Mouse (Mus musculus) ovary, postnatal 36 days (tissue): Measurements from ENCODE around the gene Obscn.

ENCODE experiments used
- DNase-seq: peaks from one replicate; pipeline ENCODE4 v3.0.0; 2022; ENCODE audit warnings: low spot score, mixed read lengths

The Obscn gene

GRCm38 (mm10) chr11:59141772-59142370 is 5.7 kb upstream of the Obscn start:
- DNase-seq, result no peak

- DNase-seq, result no peak
Observed at GRCm38 (mm10) chr11:59138537-59139486, 2.6 kb upstream of the Obscn start.

GRCm38 (mm10) chr11:59136994-59137706 is 948 bp upstream of the Obscn start:
- no peak for DNase-seq

DNA sequence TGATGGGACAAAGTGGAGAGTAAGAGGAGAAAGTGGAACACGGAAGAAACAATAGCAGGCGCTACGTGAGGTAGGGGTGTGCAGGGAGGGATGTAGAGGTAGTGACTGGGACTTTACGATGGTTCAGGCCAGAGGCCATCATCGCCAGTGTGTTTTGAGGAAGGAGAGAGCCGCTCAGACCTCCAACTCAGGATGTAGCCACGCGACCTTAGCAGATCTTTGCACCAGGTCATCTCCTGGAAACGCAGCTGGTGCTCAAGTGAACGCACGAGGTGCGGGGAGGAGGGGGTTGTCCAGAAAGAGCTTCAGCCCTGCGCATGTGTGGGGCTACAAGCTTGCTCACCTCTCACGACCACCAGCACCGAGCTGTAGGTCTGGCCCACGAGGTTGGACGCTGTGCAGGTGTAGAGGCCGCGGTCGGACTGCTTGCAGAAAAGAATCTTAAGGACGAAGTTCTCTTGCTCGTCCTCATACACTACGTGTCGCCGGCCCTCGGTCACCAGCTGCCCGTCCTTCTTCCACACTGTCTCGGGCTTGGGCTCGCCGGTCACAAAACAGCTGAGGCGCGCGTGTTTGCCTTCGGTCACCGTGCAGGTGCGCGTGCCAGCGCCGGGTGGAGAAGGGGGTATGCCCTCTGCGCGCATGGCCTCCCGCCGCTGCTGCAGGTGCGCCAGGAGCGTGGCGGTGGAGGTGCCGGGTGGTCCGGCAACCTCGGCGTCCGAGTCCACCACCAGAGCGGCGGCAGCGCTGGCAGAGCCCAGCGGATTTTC is 966 bp downstream of the Obscn start:
- DNase-seq, result no peak

DNA sequence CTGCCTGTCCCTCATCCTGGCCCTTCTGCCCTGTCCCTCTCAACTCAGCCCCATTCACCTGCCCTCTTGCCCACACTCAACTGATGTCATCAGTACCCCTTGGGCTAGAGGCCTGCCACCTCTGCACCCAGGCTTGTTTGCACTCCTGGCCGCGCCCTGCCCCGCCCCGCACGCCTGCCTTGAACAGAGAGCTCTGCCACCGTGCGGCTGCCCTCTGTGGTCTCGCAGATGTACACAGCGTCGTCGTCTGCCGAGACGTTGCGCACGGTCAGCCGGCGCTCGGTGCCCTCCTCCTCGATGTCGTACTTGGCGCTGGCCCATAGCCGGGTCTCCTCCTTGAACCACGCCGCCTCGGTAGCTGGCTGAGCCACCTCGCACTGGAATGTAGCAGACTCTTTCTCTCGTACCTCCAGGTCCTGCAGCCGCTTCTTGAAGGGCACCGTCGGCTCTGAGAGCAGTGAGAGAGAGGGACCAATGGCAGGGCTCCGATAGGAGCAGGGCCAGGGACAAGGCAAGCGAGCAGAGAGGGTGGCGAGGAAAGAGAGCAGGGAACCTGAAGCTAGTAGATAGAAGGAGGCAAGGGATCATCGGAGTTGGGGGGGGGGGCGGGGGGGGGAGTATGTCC is 1.7 kb downstream of the Obscn start:
- no peak for DNase-seq

GRCm38 (mm10) chr11:59132065-59132464 is 4.1 kb downstream of the Obscn start:
- DNase-seq, result no peak

DNA sequence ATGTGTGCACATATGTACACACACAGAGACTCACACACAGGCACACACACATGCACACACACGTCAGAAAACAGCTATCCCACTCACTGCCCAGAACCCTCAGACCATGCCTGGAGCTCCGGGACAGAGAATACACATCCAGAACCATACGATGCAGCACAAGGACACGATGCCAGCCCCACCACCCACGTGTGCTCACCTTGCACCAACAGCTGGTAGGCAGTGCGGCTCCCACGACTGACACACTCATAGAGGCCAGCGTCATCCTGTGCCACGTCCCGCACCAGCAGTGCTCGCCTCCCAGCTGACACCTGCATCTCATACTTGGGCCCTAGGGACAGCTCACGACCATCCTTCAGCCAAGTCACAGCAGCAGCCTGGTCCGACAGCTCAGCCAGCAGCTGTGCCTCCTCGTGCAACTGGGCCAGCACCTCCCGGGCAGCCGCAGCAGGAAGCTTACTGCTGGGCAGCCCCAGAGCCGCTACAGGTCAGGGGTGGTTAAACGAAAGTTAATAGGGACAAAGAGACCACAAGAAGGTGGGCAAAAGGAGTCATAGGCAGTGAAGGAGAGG is 4.8 kb downstream of the Obscn start:
- DNase-seq, result no peak

- DNase-seq, result no peak
Observed at GRCm38 (mm10) chr11:59130782-59131181, 5.4 kb downstream of the Obscn start.

GRCm38 (mm10) chr11:59105945-59106344 is 30.3 kb downstream of the Obscn start:
- DNase-seq, result no peak

DNA sequence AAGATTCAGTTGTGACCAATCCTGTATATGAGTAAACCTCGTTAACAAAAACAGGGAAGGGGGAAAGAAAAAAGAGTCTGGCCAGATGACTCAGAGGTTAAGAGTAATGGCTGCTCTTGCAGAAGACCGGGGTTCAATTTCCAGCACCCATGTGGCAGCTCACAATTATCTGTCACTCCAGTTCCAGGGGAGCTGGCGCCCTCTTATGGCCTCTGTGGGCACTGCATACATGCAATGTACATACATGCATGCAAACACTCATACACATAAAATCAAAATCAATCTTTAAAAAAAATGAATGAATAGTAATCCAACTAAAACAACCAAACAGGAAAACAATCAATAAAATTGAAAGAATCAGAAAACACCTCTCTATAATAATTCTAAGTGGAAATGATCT is 33.9 kb downstream of the Obscn start:
- no peak for DNase-seq

DNA sequence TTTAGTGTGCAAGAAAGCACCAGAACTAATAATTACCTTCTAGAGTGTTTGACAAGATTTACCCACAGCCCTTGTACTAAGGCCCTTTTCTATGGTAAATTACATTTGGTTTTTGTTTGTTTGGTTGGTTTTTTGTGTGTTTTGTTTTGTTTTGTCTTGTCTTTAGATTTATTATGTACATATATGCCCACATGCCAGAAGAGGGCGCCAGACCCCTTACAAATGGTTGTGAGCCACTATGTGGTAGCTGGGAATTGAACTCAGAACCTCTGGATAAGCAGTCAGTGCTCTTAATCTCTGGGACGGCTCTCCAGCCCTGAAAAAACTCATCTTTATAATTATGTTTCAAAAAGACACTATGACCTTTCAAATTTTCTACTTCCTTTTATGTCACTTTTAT is 37.9 kb downstream of the Obscn start:
- peak; percentile 34 for DNase-seq

DNA sequence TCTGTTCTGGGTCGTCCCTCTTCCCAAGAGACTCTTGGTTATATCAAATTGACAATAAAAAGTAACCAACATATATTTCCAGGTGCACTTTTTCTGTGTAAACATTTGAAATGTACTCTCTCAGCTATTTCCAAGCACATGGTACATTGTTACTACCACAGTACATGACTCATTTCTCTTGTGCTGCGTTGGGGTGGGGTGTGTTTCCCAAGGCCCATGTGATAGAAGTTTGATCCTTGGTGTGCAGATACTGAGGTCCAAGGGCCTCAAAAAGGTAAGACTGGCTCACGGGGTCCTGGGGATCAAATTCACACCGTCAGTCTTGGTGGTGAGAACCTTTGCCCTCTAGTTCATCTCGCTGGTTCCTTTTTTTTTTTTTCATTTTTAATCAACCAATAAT is 38.4 kb downstream of the Obscn start:
- no peak for DNase-seq

DNA sequence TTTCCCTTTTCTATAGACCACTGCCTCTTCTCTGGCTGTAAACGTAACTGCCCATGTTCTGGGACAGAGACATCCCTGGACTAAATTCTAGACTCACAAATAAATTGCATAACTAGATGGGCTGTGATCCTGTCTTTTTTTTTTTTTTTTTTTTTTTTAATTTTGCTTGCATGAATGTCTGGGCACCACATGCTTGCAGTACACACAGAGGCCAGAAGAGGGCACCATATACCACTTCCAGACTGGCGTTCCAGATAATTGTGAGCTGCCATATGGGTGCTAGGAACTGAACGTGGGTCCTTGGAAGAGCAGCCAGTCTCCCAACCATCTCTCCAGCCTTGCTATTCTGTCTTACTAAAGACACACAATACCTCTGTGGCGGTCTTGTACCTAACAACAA is 42.0 kb downstream of the Obscn start:
- no peak for DNase-seq

GRCm38 (mm10) chr11:59087581-59087980 is 48.6 kb downstream of the Obscn start:
- no peak for DNase-seq

DNA sequence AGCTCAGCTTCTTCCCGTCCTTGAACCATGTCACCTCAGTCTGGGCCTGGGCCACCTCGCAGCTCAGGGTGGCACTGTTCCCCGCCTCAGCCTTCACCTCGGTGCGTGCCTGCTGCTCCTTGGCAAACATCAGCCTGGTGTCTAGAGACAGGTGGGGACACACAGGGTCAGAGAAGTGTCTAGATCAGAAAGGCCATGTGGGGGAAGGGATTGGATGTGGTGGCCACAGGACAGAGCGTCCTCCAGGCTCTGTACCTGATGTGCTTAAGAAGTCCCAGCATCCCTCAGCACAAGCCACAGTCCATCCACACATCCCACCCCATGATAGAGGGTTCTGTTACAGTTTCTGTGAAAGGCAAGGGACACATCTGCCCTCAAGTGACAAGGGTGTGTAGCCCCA is 51.0 kb downstream of the Obscn start:
- DNase-seq, result no peak

GRCm38 (mm10) chr11:59083125-59083524 is 53.1 kb downstream of the Obscn start:
- no peak for DNase-seq

DNA sequence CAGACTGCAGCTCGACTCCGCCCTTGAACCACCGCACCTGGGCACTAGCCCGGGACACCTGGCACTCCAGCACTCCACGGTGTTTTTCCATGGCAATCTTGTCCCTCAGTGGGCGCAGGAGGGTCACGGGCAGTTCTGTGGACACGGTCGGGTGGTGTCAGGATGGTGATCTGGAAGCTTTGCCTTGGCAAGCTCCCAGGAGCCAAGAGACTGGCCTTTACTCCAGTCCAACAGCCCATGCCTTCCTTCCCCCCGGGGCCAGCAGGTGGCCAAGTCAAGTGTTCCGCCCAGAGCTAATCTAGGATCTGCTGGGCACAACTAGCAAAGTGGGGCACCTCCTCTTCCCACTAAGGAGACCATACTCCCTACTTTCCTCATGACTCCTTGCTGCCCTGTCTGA is 57.9 kb downstream of the Obscn start:
- no peak for DNase-seq

- no peak for DNase-seq
Observed at GRCm38 (mm10) chr11:59070321-59070720, 65.9 kb downstream of the Obscn start.

DNA sequence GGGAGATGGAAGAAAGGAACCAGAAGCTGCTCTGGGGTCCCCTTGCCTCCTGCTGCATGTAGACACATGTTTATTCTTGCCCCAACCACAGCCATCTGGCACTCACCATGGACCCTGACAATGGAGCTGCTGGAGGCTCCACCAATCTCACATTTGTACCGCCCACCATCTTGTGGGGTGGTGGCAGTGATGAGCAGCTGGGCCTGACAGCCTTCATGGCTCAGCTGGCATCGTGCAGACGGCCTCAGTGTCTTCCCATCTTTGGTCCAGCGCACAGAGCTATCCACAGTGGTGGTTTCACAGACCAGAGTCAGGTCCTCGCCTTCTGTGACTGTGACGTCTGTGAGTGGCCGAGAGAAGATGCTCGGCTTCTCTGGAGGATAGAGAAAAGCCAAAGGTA is 67.3 kb downstream of the Obscn start:
- DNase-seq, result no peak

GRCm38 (mm10) chr11:59068433-59068832 is 67.8 kb downstream of the Obscn start:
- no peak for DNase-seq

DNA sequence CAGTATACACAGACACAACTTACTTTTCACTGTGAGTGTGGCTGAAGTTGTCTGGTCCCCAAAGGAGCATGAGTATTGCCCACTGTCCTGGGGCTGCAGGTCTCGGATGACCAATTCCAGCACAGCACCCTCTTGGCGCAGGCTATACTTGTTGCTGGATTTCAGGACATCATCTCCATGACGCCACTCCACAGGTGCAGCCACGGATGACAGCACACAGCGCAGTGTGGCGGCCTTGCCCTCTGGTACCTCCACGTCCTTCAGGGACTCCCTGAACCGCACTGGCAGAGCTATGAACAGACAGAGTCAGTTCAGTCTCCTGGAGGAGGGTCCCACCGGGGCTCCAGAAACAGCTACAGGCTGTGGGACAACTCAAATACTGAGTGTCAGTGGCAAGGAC is 68.3 kb downstream of the Obscn start:
- DNase-seq, result no peak
